Mouse (Mus musculus): ENCODE measurements around the gene Rreb1. TPM values are rescaled to one million over a fixed set of nuclear protein-coding genes. Genes with fewer than 3 reads are reported as not detected.

Gene Rreb1
- total and polyA plus RNA-seq, 3 experiments: 8.1 to 34.0 TPM; not detected in 1

DNA sequence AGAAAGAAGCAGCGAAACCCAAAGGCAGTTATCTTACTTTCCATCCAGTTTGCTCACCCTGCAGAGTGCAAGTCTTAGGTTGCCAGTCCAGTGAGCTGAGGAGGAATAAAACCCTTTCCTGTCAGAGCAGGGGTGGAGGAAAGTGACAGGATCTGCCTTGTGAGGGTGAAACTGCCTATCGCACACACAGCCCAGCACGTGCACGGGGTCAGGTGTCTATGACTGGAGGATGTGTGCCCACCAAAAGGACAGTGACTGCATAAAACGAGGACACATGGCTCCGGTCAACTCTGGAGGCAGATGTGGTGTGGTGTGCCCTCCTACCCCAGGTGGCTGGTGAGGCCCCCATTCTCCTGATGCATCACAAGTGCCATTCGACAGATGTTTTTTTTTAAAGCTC is 181.7 kb downstream of the Rreb1 start:
- peaks cover 15 to 38% of the 10 kb centered on the region in 2 experiments; a peak in 3 of 4 replicates for H3K4me1 ChIP-seq (ENCODE audit: control insufficient read depth in 1 of 2, insufficient read depth in 2 of 2, low read length in 2 of 2)
- H3K27ac ChIP-seq (ENCODE audit: control insufficient read depth, low read depth, low read length): peak overlapping the region; percentile 98

GRCm38 (mm10) chr13:37962541-37962940 is 184.3 kb downstream of the Rreb1 start:
- DNase-seq (ENCODE audit: low read depth, low spot score): no peak
- Histone ChIP-seq H3K4me3 (ENCODE audit: control insufficient read depth in 1 of 2, insufficient read depth in 1 of 2, low read depth in 2 of 2, low read length in 2 of 2) (no peak overlapping the region), H3K4me1 (ENCODE audit: control insufficient read depth in 1 of 2, insufficient read depth in 2 of 2, low read length in 2 of 2) (peaks cover 15 to 31% of the 10 kb centered on the region in 2 experiments; a peak in 3 of 4 replicates), H3K27ac (ENCODE audit: control insufficient read depth, low read depth, low read length) (no peak overlapping the region), H3K27me3 (ENCODE audit: control insufficient read depth in 1 of 2, insufficient read depth in 2 of 2, low read length in 2 of 2) (no peaks in the 10 kb centered on the region), H3K9ac (ENCODE audit: control insufficient read depth, low read depth, low read length, poor library complexity, severe bottlenecking) (no peak overlapping the region), H3K9me3 (replicated peaks; ENCODE audit: insufficient read depth, low read length) (no peaks in the 10 kb centered on the region), H3K36me3 (ENCODE audit: control insufficient read depth in 1 of 2, insufficient read depth in 2 of 2, low read length in 2 of 2) (peaks cover 0 to 18% of the 10 kb centered on the region in 2 experiments; a peak in 2 of 4 replicates), H3K79me2 (ENCODE audit: control insufficient read depth, insufficient read depth, low read length, poor library complexity) (no peaks in the 10 kb centered on the region; the same call in 1 of the 2 replicates)
- TF ChIP-seq MAFK (IDR thresholded peaks at IDR 0.05; ENCODE audit: borderline replicate concordance, low read depth, low read length) (no peak), MXI1 (IDR thresholded peaks at IDR 0.05; ENCODE audit: low read depth, low read length) (no peak), HCFC1 (IDR thresholded peaks at IDR 0.05; ENCODE audit: low read depth, low read length) (no peak), ZC3H11A (IDR thresholded peaks at IDR 0.05; ENCODE audit: low read depth, low read length) (no peak), MEF2A (IDR thresholded peaks at IDR 0.05; ENCODE audit: extremely low read depth, insufficient replicate concordance, low read depth, low read length, poor library complexity, severe bottlenecking) (no peak), ZKSCAN1 (IDR thresholded peaks at IDR 0.05; ENCODE audit: low read depth, low read length) (no peak), POLR2AphosphoS5 (IDR thresholded peaks at IDR 0.05; ENCODE audit: borderline replicate concordance, low read depth, low read length) (no peak), GATA1 (IDR thresholded peaks at IDR 0.05; ENCODE audit: low read depth, low read length) (no peak), JUND (IDR thresholded peaks at IDR 0.05; ENCODE audit: low read depth, low read length) (no peak), TAL1 (IDR thresholded peaks at IDR 0.05; ENCODE audit: low read length) (no peak)

More for the DNA sequence above, 181.7 kb downstream of the Rreb1 start:
- H3K79me2 ChIP-seq (ENCODE audit: control insufficient read depth, insufficient read depth, low read length, poor library complexity): no peaks in the 10 kb centered on the region; the same call in 1 of the 2 replicates
- peak overlapping the region; percentile 49 to 56 for H3K4me3 ChIP-seq (ENCODE audit: control insufficient read depth in 1 of 2, insufficient read depth in 1 of 2, low read depth in 2 of 2, low read length in 2 of 2)
- TF ChIP-seq MYC (IDR thresholded peaks at IDR 0.05; ENCODE audit: low read depth, low read length) (no peak), USF1 (IDR thresholded peaks at IDR 0.05; ENCODE audit: low read depth, low read length) (peak; percentile 57; the same call in 1 of the 2 replicates), JUND (IDR thresholded peaks at IDR 0.05; ENCODE audit: low read depth, low read length) (no peak), TAL1 (IDR thresholded peaks at IDR 0.05; ENCODE audit: low read length) (no peak), ZMIZ1 (IDR thresholded peaks at IDR 0.05; ENCODE audit: low read depth, low read length) (no peak), EP300 (IDR thresholded peaks at IDR 0.05; ENCODE audit: low read depth in 1 of 2, low read length in 2 of 2) (0 out of 4 replicates have a peak, but pooled peaks of 1 of the 2 experiments have one; percentile 13), HCFC1 (IDR thresholded peaks at IDR 0.05; ENCODE audit: low read depth, low read length) (no peak), ELF1 (IDR thresholded peaks at IDR 0.05; ENCODE audit: low read depth, low read length) (no peak), E2F4 (IDR thresholded peaks at IDR 0.05; ENCODE audit: borderline replicate concordance, low read depth, low read length) (no peak), POLR2AphosphoS5 (IDR thresholded peaks at IDR 0.05; ENCODE audit: borderline replicate concordance, low read depth, low read length) (no peak), MXI1 (IDR thresholded peaks at IDR 0.05; ENCODE audit: low read depth, low read length) (peak; percentile 53; the same call in 1 of the 2 replicates), SMC3 (IDR thresholded peaks at IDR 0.05; ENCODE audit: low read depth, low read length) (no peak), NELFE (IDR thresholded peaks at IDR 0.05; ENCODE audit: low read depth, low read length) (no peak), TBP (IDR thresholded peaks at IDR 0.05; ENCODE audit: low read depth, low read length) (no peak), MAFK (IDR thresholded peaks at IDR 0.05; ENCODE audit: borderline replicate concordance, low read depth, low read length) (no peak), BHLHE40 (IDR thresholded peaks at IDR 0.05; ENCODE audit: borderline replicate concordance, low read depth, low read length) (peak; percentile 92), POLR2AphosphoS2 (IDR thresholded peaks at IDR 0.05; ENCODE audit: low read length) (no peak), ETS1 (IDR thresholded peaks at IDR 0.05; ENCODE audit: low read depth, low read length) (peak; percentile 11; the same call in 1 of the 2 replicates), TCF12 (IDR thresholded peaks at IDR 0.05; ENCODE audit: low read depth, low read length) (0 out of 2 replicates have a peak, but pooled peaks have one; percentile 11), RAD21 (IDR thresholded peaks at IDR 0.05; ENCODE audit: low read depth, low read length) (no peak), MAX (IDR thresholded peaks at IDR 0.05; ENCODE audit: low read length) (peak; percentile 87)
- DNase-seq (ENCODE audit: low read depth, low spot score): peak; percentile 62
- peak overlapping the region; percentile 60 for H3K9ac ChIP-seq (ENCODE audit: control insufficient read depth, low read depth, low read length, poor library complexity, severe bottlenecking)
- no peaks in the 10 kb centered on the region for H3K27me3 ChIP-seq (ENCODE audit: control insufficient read depth in 1 of 2, insufficient read depth in 2 of 2, low read length in 2 of 2)
- no peaks in the 10 kb centered on the region for H3K9me3 ChIP-seq (replicated peaks; ENCODE audit: insufficient read depth, low read length)
- H3K36me3 ChIP-seq (ENCODE audit: control insufficient read depth in 1 of 2, insufficient read depth in 2 of 2, low read length in 2 of 2): peaks cover 0 to 18% of the 10 kb centered on the region in 2 experiments; a peak in 2 of 4 replicates
